8 mouse cellular contexts compared by ENCODE assay signal in genomic region chr15:27783092-27783491, GRCm38 (mm10).
A peak's percentile ranks its signal among the peaks of the same experiment; 100 is the strongest.
DNase-seq lines count a peak whose midpoint lies in the region; ATAC-seq lines count a peak whose summit lies in the region.

No protein-coding gene starts in this region.

- peak; percentile 58 for DNase-seq in layer of hippocampus, adult 11-12 months (ENCODE audit: low spot score)
- DNase-seq in layer of hippocampus, adult 8-10 months (ENCODE audit: low spot score in 2 of 2) = no peak
- no peak for DNase-seq in left cerebral cortex, postnatal 25 days (ENCODE audit: low spot score in 2 of 2)
- DNase-seq in layer of hippocampus, adult 9-10 months (ENCODE audit: low spot score) = no peak

- H3K27me3 ChIP-seq in embryonic facial prominence, embryonic 15.5 days = no peaks in the 10 kb centered on the region
- no peaks in the 10 kb centered on the region for H3K27me3 ChIP-seq in hindbrain, embryonic 15.5 days
- no peaks in the 10 kb centered on the region; the same call in 1 of the 2 replicates for H3K27me3 ChIP-seq in midbrain, embryonic 12.5 days

- no peaks in the 10 kb centered on the region for H3K9me3 ChIP-seq in embryonic facial prominence, embryonic 15.5 days (replicated peaks)
- H3K9me3 ChIP-seq in hindbrain, embryonic 15.5 days = no peaks in the 10 kb centered on the region
- no peaks in the 10 kb centered on the region for H3K9me3 ChIP-seq in midbrain, embryonic 12.5 days

- H3K36me3 ChIP-seq in embryonic facial prominence, embryonic 15.5 days = no peaks in the 10 kb centered on the region
- no peaks in the 10 kb centered on the region for H3K36me3 ChIP-seq in hindbrain, embryonic 15.5 days
- no peaks in the 10 kb centered on the region for H3K36me3 ChIP-seq in midbrain, embryonic 12.5 days

- H3K4me1 ChIP-seq in embryonic facial prominence, embryonic 15.5 days = peaks cover 90% of the 10 kb centered on the region
- peaks cover 99% of the 10 kb centered on the region for H3K4me1 ChIP-seq in hindbrain, embryonic 15.5 days (replicated peaks)
- peaks cover 96% of the 10 kb centered on the region for H3K4me1 ChIP-seq in midbrain, embryonic 12.5 days

- H3K4me2 ChIP-seq in embryonic facial prominence, embryonic 15.5 days (replicated peaks) = peak overlapping the region; percentile 46
- H3K4me2 ChIP-seq in hindbrain, embryonic 15.5 days = peak overlapping the region; percentile 32
- peak overlapping the region; percentile 25 for H3K4me2 ChIP-seq in midbrain, embryonic 12.5 days (replicated peaks)

- no peak for ATAC-seq in embryonic facial prominence, embryonic 15.5 days (ENCODE audit: insufficient number of reproducible peaks, low FRiP score, low TSS enrichment, low read depth)
- ATAC-seq in hindbrain, embryonic 15.5 days (ENCODE audit: low FRiP score, low read depth) = no peak
- no peak for ATAC-seq in midbrain, embryonic 12.5 days (ENCODE audit: low FRiP score, low read depth)
- ATAC-seq in activated CD4-positive, CD25-positive, alpha-beta regulatory T cell, adult 4 months = no peak

- intact Hi-C loops in left cerebral cortex, postnatal 25 days (cut with DNase I) = no loop called here

- H3K9ac ChIP-seq in embryonic facial prominence, embryonic 15.5 days = no peak overlapping the region
- no peak overlapping the region for H3K9ac ChIP-seq in hindbrain, embryonic 15.5 days
- peak overlapping the region; percentile 21; the same call in 1 of the 2 replicates for H3K9ac ChIP-seq in midbrain, embryonic 12.5 days (replicated peaks)

- peak overlapping the region; percentile 44; the same call in 1 of the 2 replicates for H3K4me3 ChIP-seq in embryonic facial prominence, embryonic 15.5 days (replicated peaks)
- no peak overlapping the region for H3K4me3 ChIP-seq in hindbrain, embryonic 15.5 days
- no peak overlapping the region for H3K4me3 ChIP-seq in midbrain, embryonic 12.5 days

- whole genome bisulfite sequencing in embryonic facial prominence, embryonic 15.5 days = 22% methylated on average over 8 of the region's 8 CpGs
- 30% methylated on average over 8 of the region's 8 CpGs for WGBS in hindbrain, embryonic 15.5 days
- WGBS in midbrain, embryonic 12.5 days = 28% methylated on average over 8 of the region's 8 CpGs

- H3K27ac ChIP-seq in embryonic facial prominence, embryonic 15.5 days (replicated peaks) = peak overlapping the region; percentile 95
- peak overlapping the region; percentile 84 for H3K27ac ChIP-seq in hindbrain, embryonic 15.5 days (replicated peaks)
- peak overlapping the region; percentile 84 for H3K27ac ChIP-seq in midbrain, embryonic 12.5 days (replicated peaks)
